Mouse (Mus musculus): ENCODE data around the gene Mterf1a. TPM values are rescaled to one million over a fixed set of nuclear protein-coding genes. Genes with fewer than 3 reads are reported as not detected.
"Not testable (repeated sequence)": the region's sequence is repeated elsewhere in the genome, so short reads cannot be mapped to it uniquely, and the experiment has no call there.

Gene Mterf1a
- total RNA-seq, 2 experiments from 2014 or later, result 11.8 to 12.1 TPM

DNA sequence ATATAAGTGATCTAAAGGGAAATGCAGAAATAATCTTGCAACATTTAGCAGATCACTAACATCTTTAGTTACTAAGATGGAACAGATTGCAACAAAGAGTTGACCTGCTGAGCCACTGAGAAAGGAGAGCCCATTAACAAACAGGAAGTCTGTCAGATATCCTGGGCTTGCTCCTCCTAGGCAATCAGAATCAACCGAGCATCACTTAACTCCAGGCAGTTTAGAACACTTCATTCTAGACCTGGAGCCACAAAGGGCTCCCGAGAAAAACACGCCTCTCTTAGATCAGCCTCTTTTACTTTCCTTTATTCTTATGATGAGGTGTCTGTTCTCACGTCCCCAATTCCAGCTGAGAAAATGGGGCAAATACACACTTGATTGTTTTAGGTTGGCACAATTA is 32.9 kb upstream of the Mterf1a start:
- no peak for DNase-seq (ENCODE audit: low spot score in 2 of 2)
- Histone ChIP-seq H3K27ac (no peak overlapping the region), H3K4me3 (no peak overlapping the region)
- TF ChIP-seq CTCF (conservative IDR thresholded peaks at IDR 0.05), result no peak

GRCm38 (mm10) chr5:3922350-3922749 is 28.6 kb upstream of the Mterf1a start:
- no peak for TF ChIP-seq CTCF (conservative IDR thresholded peaks at IDR 0.05)
- H3K4me3 ChIP-seq, result no peak overlapping the region
- H3K27ac ChIP-seq, result no peak overlapping the region
- no peak for DNase-seq (ENCODE audit: low spot score in 2 of 2)

GRCm38 (mm10) chr5:3905471-3905870 is 11.7 kb upstream of the Mterf1a start:
- TF ChIP-seq CTCF (conservative IDR thresholded peaks at IDR 0.05), result no peak
- H3K27ac ChIP-seq, result no peak overlapping the region
- no peak overlapping the region for H3K4me3 ChIP-seq
- no peak for DNase-seq (ENCODE audit: low spot score in 2 of 2)

GRCm38 (mm10) chr5:3894294-3894619 is 524 bp upstream of the Mterf1a start:
- peak overlapping the region; percentile 37 for H3K4me3 ChIP-seq
- not testable (repeated sequence) for H3K27ac ChIP-seq; DNase-seq (ENCODE audit: low spot score in 2 of 2)

- peak; percentile 39 for TF ChIP-seq CTCF (conservative IDR thresholded peaks at IDR 0.05)
- DNase-seq (ENCODE audit: low spot score in 2 of 2), result no peak
- H3K27ac ChIP-seq, result no peak overlapping the region
- no peak overlapping the region for H3K4me3 ChIP-seq
Observed at GRCm38 (mm10) chr5:3889201-3889600, 4.5 kb downstream of the Mterf1a start.

DNA sequence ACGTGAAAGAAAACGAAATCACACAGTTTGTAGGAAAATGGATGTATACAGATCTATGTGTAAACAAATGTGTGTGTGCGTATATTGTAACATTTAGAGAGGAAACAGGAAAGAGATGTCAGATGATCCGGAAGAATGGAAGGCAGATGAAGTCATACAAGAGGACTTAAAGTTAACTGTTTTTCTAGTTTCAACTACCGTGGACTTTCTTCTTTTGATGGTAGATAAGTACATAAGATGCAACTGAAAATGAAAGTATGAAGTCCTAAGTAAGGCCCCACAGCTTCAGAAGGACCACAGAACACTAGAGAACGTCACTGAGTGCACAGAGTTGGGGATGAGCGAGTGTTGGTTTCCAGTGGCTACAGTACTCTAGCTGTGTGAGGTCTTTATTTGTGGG is 6.9 kb downstream of the Mterf1a start:
- not testable (repeated sequence) for H3K27ac ChIP-seq; H3K4me3 ChIP-seq; DNase-seq (ENCODE audit: low spot score in 2 of 2)

GRCm38 (mm10) chr5:3873485-3873884 is 20.2 kb downstream of the Mterf1a start:
- Histone ChIP-seq H3K27ac (no peak overlapping the region), H3K4me3 (no peak overlapping the region)
- no peak for TF ChIP-seq CTCF (conservative IDR thresholded peaks at IDR 0.05)
- no peak for DNase-seq (ENCODE audit: low spot score in 2 of 2)

- no peak for TF ChIP-seq CTCF (conservative IDR thresholded peaks at IDR 0.05)
- DNase-seq (ENCODE audit: low spot score in 2 of 2), result no peak
- H3K27ac ChIP-seq, result no peak overlapping the region
- no peak overlapping the region for H3K4me3 ChIP-seq
Observed at GRCm38 (mm10) chr5:3872348-3872747, 21.4 kb downstream of the Mterf1a start.

- H3K4me3 ChIP-seq, result no peak overlapping the region
- DNase-seq (ENCODE audit: low spot score in 2 of 2), result no peak
- no peak for TF ChIP-seq CTCF (conservative IDR thresholded peaks at IDR 0.05)
Observed at GRCm38 (mm10) chr5:3870161-3870560, 23.6 kb downstream of the Mterf1a start.

GRCm38 (mm10) chr5:3845026-3845425 is 48.7 kb downstream of the Mterf1a start, which contains the start of gene Lrrd1:
Gene Lrrd1, plus strand, starts transcription at chr5:3845173.
- Histone ChIP-seq H3K27ac (no peak within 1 kb of the TSS), H3K4me3 (peak within 1 kb of the TSS; percentile 48)
- DNase-seq (ENCODE audit: low spot score in 2 of 2), result peak in 1 of 2 experiments; percentile 2
- no peak for TF ChIP-seq CTCF (conservative IDR thresholded peaks at IDR 0.05)

More at GRCm38 (mm10) chr5:3870161-3870560, 23.6 kb downstream of the Mterf1a start:
- H3K27ac ChIP-seq, result no peak overlapping the region

Other genes with a start within 250 kb of the Mterf1a start
- gene Tmbim7, start 242.8 kb downstream of the Mterf1a start, total RNA-seq (2021), result not detected
- 100 to 1,000 TPM; 102 to 108 TPM for gene Gatad1, start 236.7 kb downstream of the Mterf1a start, total RNA-seq (2021)
- gene Ankib1, start 91.0 kb downstream of the Mterf1a start, total RNA-seq (2021), result 100 to 1,000 TPM; 110 to 119 TPM
- 10 to 100 TPM; 52.9 to 60.7 TPM for gene Krit1, start 90.7 kb downstream of the Mterf1a start, total RNA-seq (2021)
- under 1 TPM in 1 of 2 experiments, not detected in 1; 0.31 TPM for gene Lrrd1, start 48.8 kb downstream of the Mterf1a start, total RNA-seq (2021)
- 10 to 100 TPM; 61.6 to 71.8 TPM for gene Akap9, start 34.1 kb upstream of the Mterf1a start, total RNA-seq (2021)
- 10 to 100 TPM; 38.2 to 42.1 TPM for gene Cyp51, start 210.8 kb upstream of the Mterf1a start, total RNA-seq (2021)

Data from layer of hippocampus, adult 2 months (tissue).